Mouse (Mus musculus) heart, adult 10 weeks (tissue): ENCODE results near the gene Olfr568. TPM values are rescaled to one million over a fixed set of nuclear protein-coding genes. Genes with fewer than 3 reads are reported as not detected.

Experiments used
- polyA plus RNA-seq: library from polyadenylated mRNA; stranded (reverse); fragments of 350-450 nt; fragmentation: Illumina TruSeq; extraction: RNeasy Lipid Tissue Mini Kit (QIAGEN cat#74804); gene quantifications from one replicate; pipeline ENCODE4 v1.2.3, GENCODE M21; 2014; ENCODE audit warnings: low read depth, low replicate concordance

Gene Olfr568
- not detected for polyA plus RNA-seq

GRCm38 (mm10) chr7:102876822-102877221 is at the start of gene Olfr568:
Gene Olfr568 (plus strand): TSS chr7:102877122.

GRCm38 (mm10) chr7:102858665-102859064 is 18.3 kb upstream of the Olfr568 start, which contains the start of gene Olfr566:
Gene Olfr566 (minus strand): TSS chr7:102858765.

DNA sequence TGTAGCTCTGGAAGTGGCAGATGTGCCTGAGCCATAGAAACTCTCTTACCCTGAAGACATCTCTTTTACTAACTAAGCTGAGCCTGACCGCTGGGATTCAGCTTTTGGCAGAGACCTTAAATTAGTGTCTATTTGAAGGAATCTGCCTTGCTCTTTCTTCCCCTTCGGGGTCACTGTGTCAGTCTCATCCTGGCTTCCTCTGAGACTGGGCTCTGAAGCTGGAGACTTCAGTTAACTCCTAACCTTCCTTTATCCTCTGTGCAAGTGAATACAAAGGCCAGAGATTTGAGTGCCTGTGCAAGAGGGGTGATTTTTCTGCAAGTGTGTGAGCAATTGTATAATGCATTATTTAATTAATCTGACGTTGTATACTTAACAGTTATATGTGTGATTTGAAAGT is 13.9 kb downstream of the Olfr568 start, which contains the start of gene Olfr569:
TSS of gene Olfr569 (minus strand) at position 101 of the 400 bp plus-strand sequence.

GRCm38 (mm10) chr7:102917032-102917875 is 40.3 kb downstream of the Olfr568 start, which contains the start of gene Olfr571:
Gene Olfr571 (minus strand): TSS chr7:102917536.

GRCm38 (mm10) chr7:102924109-102924508 is 47.2 kb downstream of the Olfr568 start, which contains the start of gene Olfr572:
Gene Olfr572 (plus strand): TSS chr7:102924409.

Other genes with a start within 250 kb of the Olfr568 start
- not detected for gene Olfr554, start 238.7 kb upstream of the Olfr568 start, polyA plus RNA-seq
- not detected for gene Olfr555, start 218.3 kb upstream of the Olfr568 start, polyA plus RNA-seq
- not detected for gene Olfr556, start 212.2 kb upstream of the Olfr568 start, polyA plus RNA-seq
- gene Trim68, start 189.8 kb upstream of the Olfr568 start, polyA plus RNA-seq: 23.3 TPM
- gene Olfr557, start 181.2 kb upstream of the Olfr568 start, polyA plus RNA-seq: not detected
- gene Olfr558, start 174.9 kb upstream of the Olfr568 start, polyA plus RNA-seq: 6.0 TPM
- not detected for gene Olfr33, start 158.1 kb upstream of the Olfr568 start, polyA plus RNA-seq
- not detected for gene Olfr559, start 149.6 kb upstream of the Olfr568 start, polyA plus RNA-seq
- gene Olfr560, start 117.8 kb upstream of the Olfr568 start, polyA plus RNA-seq: 0.39 TPM
- 3.1 TPM for gene Olfr78, start 117.7 kb upstream of the Olfr568 start, polyA plus RNA-seq
- not detected for gene Olfr561, start 105.9 kb upstream of the Olfr568 start, polyA plus RNA-seq
- not detected for gene Olfr564, start 73.6 kb upstream of the Olfr568 start, polyA plus RNA-seq
- not detected for gene Olfr566, start 18.4 kb upstream of the Olfr568 start, polyA plus RNA-seq
- gene Olfr569, start 13.8 kb downstream of the Olfr568 start, polyA plus RNA-seq: not detected
- not detected for gene Olfr570, start 17.5 kb downstream of the Olfr568 start, polyA plus RNA-seq
- not detected for gene Olfr571, start 40.4 kb downstream of the Olfr568 start, polyA plus RNA-seq
- gene Olfr572, start 47.3 kb downstream of the Olfr568 start, polyA plus RNA-seq: not detected
- gene Olfr573-ps1, start 65.5 kb downstream of the Olfr568 start, polyA plus RNA-seq: not detected
- gene Olfr574, start 71.3 kb downstream of the Olfr568 start, polyA plus RNA-seq: not detected
- gene Olfr575, start 81.7 kb downstream of the Olfr568 start, polyA plus RNA-seq: not detected
- not detected for gene Olfr576, start 85.5 kb downstream of the Olfr568 start, polyA plus RNA-seq
- gene Olfr577, start 98.8 kb downstream of the Olfr568 start, polyA plus RNA-seq: not detected
- not detected for gene Olfr578, start 112.2 kb downstream of the Olfr568 start, polyA plus RNA-seq
- gene Olfr582, start 160.9 kb downstream of the Olfr568 start, polyA plus RNA-seq: not detected
- not detected for gene Olfr583, start 174.2 kb downstream of the Olfr568 start, polyA plus RNA-seq
- not detected for gene Olfr584, start 204.8 kb downstream of the Olfr568 start, polyA plus RNA-seq
- not detected for gene Olfr585, start 220.6 kb downstream of the Olfr568 start, polyA plus RNA-seq
- not detected for gene Olfr586, start 248.5 kb downstream of the Olfr568 start, polyA plus RNA-seq